Mouse (Mus musculus) MEL (cell line): ENCODE data around the gene Plekhh3.

Source experiments
- CTCF ChIP-seq, 3 experiments: IDR thresholded peaks in 2 of 3; conservative IDR thresholded peaks in 1 of 3; 2 replicates each; pipeline ENCODE4 v1.5.1; 2011 to 2012; ENCODE audit warnings: low read length in 3 of 3, low read depth in 2 of 3, mild to moderate bottlenecking in 2 of 3, improper control_type of control experiment in 1 of 3, inconsistent platforms in 1 of 3, mixed read lengths in 1 of 3, moderate library complexity in 1 of 3; ENCODE audit not compliant: control insufficient read depth in 1 of 3, insufficient read depth in 1 of 3, poor library complexity in 1 of 3, severe bottlenecking in 1 of 3
- NELFE ChIP-seq: IDR thresholded peaks from 2 replicates; pipeline ENCODE4 v1.6.1; 2011; ENCODE audit warnings: low read depth, low read length, improper control_type of control experiment
- TCF12 ChIP-seq: IDR thresholded peaks from 2 replicates; pipeline ENCODE4 v1.6.1; 2014; ENCODE audit warnings: low read depth, mild to moderate bottlenecking, inconsistent platforms, low read length, improper control_type of control experiment, moderate library complexity
- USF1 ChIP-seq: IDR thresholded peaks from 2 replicates; pipeline ENCODE4 v1.6.1; 2014; ENCODE audit warnings: low read depth, mild to moderate bottlenecking, inconsistent platforms, low read length, improper control_type of control experiment, moderate library complexity
- ZC3H11A ChIP-seq: IDR thresholded peaks from 2 replicates; pipeline ENCODE4 v1.6.1; 2012; ENCODE audit warnings: low read depth, mild to moderate bottlenecking, inconsistent platforms, low read length, improper control_type of control experiment

GRCm38 (mm10) chr11:101131701-101132100, 39.5 kb downstream of the Plekhh3 start:
- peak; percentile 51 to 66 (median 65) for TF ChIP-seq CTCF (IDR thresholded peaks at IDR 0.05 in 2 of 3, conservative IDR thresholded peaks at IDR 0.05 in 1 of 3; ENCODE audit: control insufficient read depth in 1 of 3, insufficient read depth in 1 of 3, low read depth in 2 of 3, low read length in 3 of 3, poor library complexity in 1 of 3, severe bottlenecking in 1 of 3)
- no peak for TF ChIP-seq TCF12
- TF ChIP-seq ZC3H11A, result peak; percentile 8; the same call in 1 of the 2 replicates
- TF ChIP-seq USF1, result no peak
- TF ChIP-seq NELFE, result no peak
